Mouse (Mus musculus) MEL (cell line): ENCODE measurements around the gene Ern1. TPM values are rescaled to one million over a fixed set of nuclear protein-coding genes. Genes with fewer than 3 reads are reported as not detected.

ENCODE experiments used
- DNase-seq: peaks from one replicate; pipeline ENCODE4 v3.0.0; 2011; ENCODE audit warnings: low read depth, low spot score
- H3K27ac ChIP-seq: 2 replicates; pipeline ENCODE4 v1.5.1; 2012; ENCODE audit warnings: low read depth, mild to moderate bottlenecking, control low read depth, low read length, moderate library complexity; ENCODE audit not compliant: control insufficient read depth
- H3K27me3 ChIP-seq, 2 experiments: fragments of 150-350 bp in 1 of 2; sonication (generic) in 1 of 2; 2 replicates each; pipeline ENCODE4 v1.6.1; 2012; ENCODE audit warnings: low read length in 2 of 2, mild to moderate bottlenecking in 2 of 2, improper control_type of control experiment in 1 of 2, moderate library complexity in 1 of 2; ENCODE audit not compliant: insufficient read depth in 2 of 2, control insufficient read depth in 1 of 2
- H3K36me3 ChIP-seq, 2 experiments: 2 replicates each; pipeline ENCODE4 v1.6.1; 2012 to 2014; ENCODE audit warnings: low read length in 2 of 2, improper control_type of control experiment in 1 of 2, inconsistent platforms in 1 of 2, mild to moderate bottlenecking in 1 of 2; ENCODE audit not compliant: insufficient read depth in 2 of 2, control insufficient read depth in 1 of 2
- H3K4me1 ChIP-seq, 2 experiments: fragments of 150-350 bp in 1 of 2; sonication (generic) in 1 of 2; 2 replicates each; pipeline ENCODE4 v1.6.1; 2012; ENCODE audit warnings: low read length in 2 of 2, improper control_type of control experiment in 1 of 2, mild to moderate bottlenecking in 1 of 2; ENCODE audit not compliant: insufficient read depth in 2 of 2, control insufficient read depth in 1 of 2
- H3K4me3 ChIP-seq, 2 experiments: fragments of 150-350 bp in 1 of 2; sonication (generic) in 1 of 2; 2 replicates each; pipeline ENCODE4 v1.5.1; 2012; ENCODE audit warnings: low read depth in 2 of 2, low read length in 2 of 2, mild to moderate bottlenecking in 2 of 2, moderate library complexity in 2 of 2, control low read depth in 1 of 2, improper control_type of control experiment in 1 of 2; ENCODE audit not compliant: control insufficient read depth in 1 of 2, insufficient read depth in 1 of 2
- H3K79me2 ChIP-seq: 2 replicates; pipeline ENCODE4 v1.6.1; 2012; ENCODE audit warnings: mild to moderate bottlenecking, low read length, moderate library complexity; ENCODE audit not compliant: control insufficient read depth, poor library complexity, insufficient read depth
- H3K9ac ChIP-seq: 2 replicates; pipeline ENCODE4 v1.6.1; 2012; ENCODE audit warnings: low read depth, mild to moderate bottlenecking, control low read depth, low read length, moderate library complexity; ENCODE audit not compliant: control insufficient read depth, poor library complexity, severe bottlenecking
- H3K9me3 ChIP-seq: fragments of 150-350 bp; sonication (generic); replicated peaks from 2 replicates; pipeline ENCODE4 v1.6.1; 2012; ENCODE audit warnings: mild to moderate bottlenecking, low read length, improper control_type of control experiment, moderate library complexity; ENCODE audit not compliant: insufficient read depth
- BHLHE40 ChIP-seq: IDR thresholded peaks from 2 replicates; pipeline ENCODE4 v1.6.1; 2012; ENCODE audit warnings: low read depth, mild to moderate bottlenecking, inconsistent platforms, low read length, improper control_type of control experiment, borderline replicate concordance
- CHD2 ChIP-seq: IDR thresholded peaks from 2 replicates; pipeline ENCODE4 v1.6.1; 2011; ENCODE audit warnings: low read length, improper control_type of control experiment
- CTCF ChIP-seq, 3 experiments: IDR thresholded peaks in 2 of 3; conservative IDR thresholded peaks in 1 of 3; 2 replicates each; pipeline ENCODE4 v1.5.1; 2011 to 2012; ENCODE audit warnings: low read length in 3 of 3, low read depth in 2 of 3, mild to moderate bottlenecking in 2 of 3, improper control_type of control experiment in 1 of 3, inconsistent platforms in 1 of 3, mixed read lengths in 1 of 3, moderate library complexity in 1 of 3; ENCODE audit not compliant: control insufficient read depth in 1 of 3, insufficient read depth in 1 of 3, poor library complexity in 1 of 3, severe bottlenecking in 1 of 3
- E2F4 ChIP-seq: IDR thresholded peaks from 2 replicates; pipeline ENCODE4 v1.6.1; 2011; ENCODE audit warnings: low read depth, low read length, improper control_type of control experiment, borderline replicate concordance
- ELF1 ChIP-seq: IDR thresholded peaks from 2 replicates; pipeline ENCODE4 v1.6.1; 2014; ENCODE audit warnings: low read depth, mild to moderate bottlenecking, inconsistent platforms, low read length, improper control_type of control experiment, moderate library complexity
- ETS1 ChIP-seq: IDR thresholded peaks from 2 replicates; pipeline ENCODE4 v1.6.1; 2012; ENCODE audit warnings: low read depth, mild to moderate bottlenecking, inconsistent platforms, low read length, improper control_type of control experiment, moderate library complexity
- KAT2A ChIP-seq: conservative IDR thresholded peaks from 2 replicates; pipeline ENCODE4 v1.6.1; 2012; ENCODE audit warnings: low read depth, low read length, improper control_type of control experiment, inconsistent platforms
- MAX ChIP-seq: IDR thresholded peaks from 2 replicates; pipeline ENCODE4 v1.6.1; 2011; ENCODE audit warnings: low read length, improper control_type of control experiment
- MXI1 ChIP-seq: IDR thresholded peaks from 2 replicates; pipeline ENCODE4 v1.6.1; 2011; ENCODE audit warnings: mild to moderate bottlenecking, low read depth, low read length, improper control_type of control experiment
- MYC ChIP-seq: IDR thresholded peaks from 2 replicates; pipeline ENCODE4 v1.6.1; 2011; ENCODE audit warnings: low read depth, mild to moderate bottlenecking, low read length, improper control_type of control experiment, moderate library complexity
- POLR2A ChIP-seq, 2 experiments: IDR thresholded peaks; 2 replicates each; pipeline ENCODE4 v1.6.1; 2011 to 2012; ENCODE audit warnings: low read length in 2 of 2, mild to moderate bottlenecking in 2 of 2, control low read depth in 1 of 2, improper control_type of control experiment in 1 of 2, low read depth in 1 of 2, moderate library complexity in 1 of 2; ENCODE audit not compliant: control insufficient read depth in 1 of 2, insufficient read depth in 1 of 2, poor library complexity in 1 of 2
- POLR2AphosphoS2 ChIP-seq: IDR thresholded peaks from 2 replicates; pipeline ENCODE4 v1.6.1; 2011; ENCODE audit warnings: low read length, improper control_type of control experiment
- SIN3A ChIP-seq: IDR thresholded peaks from 2 replicates; pipeline ENCODE4 v1.6.1; 2012; ENCODE audit warnings: low read length, improper control_type of control experiment, inconsistent platforms
- SMC3 ChIP-seq: IDR thresholded peaks from 2 replicates; pipeline ENCODE4 v1.6.1; 2011; ENCODE audit warnings: low read depth, low read length, improper control_type of control experiment
- USF1 ChIP-seq: IDR thresholded peaks from 2 replicates; pipeline ENCODE4 v1.6.1; 2014; ENCODE audit warnings: low read depth, mild to moderate bottlenecking, inconsistent platforms, low read length, improper control_type of control experiment, moderate library complexity
- ZMIZ1 ChIP-seq: IDR thresholded peaks from 2 replicates; pipeline ENCODE4 v1.6.1; 2012; ENCODE audit warnings: low read depth, mild to moderate bottlenecking, inconsistent platforms, low read length, improper control_type of control experiment, moderate library complexity
- ZNF384 ChIP-seq: IDR thresholded peaks from 2 replicates; pipeline ENCODE4 v1.6.1; 2012; ENCODE audit warnings: low read depth, mild to moderate bottlenecking, inconsistent platforms, low read length, improper control_type of control experiment
- polyA plus RNA-seq, 2 experiments: library from polyadenylated mRNA; stranded (reverse) in 1 of 2; unstranded in 1 of 2; fragments of >175 nt in 1 of 2; fragments of >200 nt in 1 of 2; gene quantifications; 2 replicates each; pipeline versions ENCODE4 v1.2.1 to v1.2.4; 2012; ENCODE audit warnings: low replicate concordance in 2 of 2, low read depth in 1 of 2; ENCODE audit not compliant: insufficient read length in 2 of 2, insufficient read depth in 1 of 2, missing spikeins in 1 of 2
- total RNA-seq: library from RNA; depleted of rRNA; stranded (reverse); fragments of 300-350 nt; gene quantifications from 2 replicates; pipeline ENCODE4 v1.2.3, GENCODE M21; 2012

Ern1 gene
- total and polyA plus RNA-seq, 3 experiments: 4.3 to 5.7 TPM; not detected in 1

GRCm38 (mm10) chr11:106488126-106488561 lies 492 bp upstream of the Ern1 start:
- Histone ChIP-seq H3K9ac (peak overlapping the region; percentile 68), H3K9me3 (no peaks in the 10 kb centered on the region), H3K36me3 (peaks cover 0 to 19% of the 10 kb centered on the region in 2 experiments; a peak in 2 of 4 replicates), H3K4me3 (peak overlapping the region; percentile 57 to 71), H3K79me2 (peaks cover 16% of the 10 kb centered on the region), H3K27me3 (no peaks in the 10 kb centered on the region), H3K27ac (peak overlapping the region; percentile 12), H3K4me1 (peaks cover 6 to 11% of the 10 kb centered on the region in 2 experiments; a peak in 3 of 4 replicates)
- no peak for DNase-seq
- TF ChIP-seq MAX (no peak), POLR2AphosphoS2 (no peak), CHD2 (no peak), POLR2A (IDR thresholded peaks at IDR 0.05; ENCODE audit: control insufficient read depth in 1 of 2, insufficient read depth in 1 of 2, low read depth in 1 of 2, low read length in 2 of 2, poor library complexity in 1 of 2) (no peak; a peak in 1 of 4 replicates), SIN3A (no peak; the same call in 1 of the 2 replicates), ZMIZ1 (no peak), SMC3 (peak; percentile 41), MYC (no peak), CTCF (IDR thresholded peaks at IDR 0.05 in 2 of 3, conservative IDR thresholded peaks at IDR 0.05 in 1 of 3; ENCODE audit: control insufficient read depth in 1 of 3, insufficient read depth in 1 of 3, low read depth in 2 of 3, low read length in 3 of 3, poor library complexity in 1 of 3, severe bottlenecking in 1 of 3) (peak in 2 of 3 experiments; percentile 30 to 36; a peak in 2 of 6 replicates), MXI1 (no peak; the same call in 1 of the 2 replicates)

- H3K79me2 ChIP-seq: peaks cover 16% of the 10 kb centered on the region
- H3K9me3 ChIP-seq: no peaks in the 10 kb centered on the region
- peaks cover 0 to 25% of the 10 kb centered on the region in 2 experiments; a peak in 2 of 4 replicates for H3K36me3 ChIP-seq
- TF ChIP-seq SIN3A: peak; percentile 97
- 0 out of 2 replicates have a peak, but pooled peaks have one; percentile 35 for TF ChIP-seq MYC
- 0 out of 2 replicates have a peak, but pooled peaks have one; percentile 35 for TF ChIP-seq USF1
- peak; percentile 100 for TF ChIP-seq MXI1
- TF ChIP-seq ELF1: no peak
- TF ChIP-seq MAX: peak; percentile 90
- TF ChIP-seq E2F4: no peak
- 0 out of 2 replicates have a peak, but pooled peaks have one; percentile 24 for TF ChIP-seq ETS1
- peak; percentile 96 for TF ChIP-seq BHLHE40
- TF ChIP-seq CTCF (IDR thresholded peaks at IDR 0.05 in 2 of 3, conservative IDR thresholded peaks at IDR 0.05 in 1 of 3; ENCODE audit: control insufficient read depth in 1 of 3, insufficient read depth in 1 of 3, low read depth in 2 of 3, low read length in 3 of 3, poor library complexity in 1 of 3, severe bottlenecking in 1 of 3): peak in 1 of 3 experiments; percentile 6; a peak in 1 of 6 replicates
- TF ChIP-seq ZNF384: peak; percentile 95
- no peak; the same call in 1 of the 2 replicates for TF ChIP-seq KAT2A
- no peaks in the 10 kb centered on the region for H3K27me3 ChIP-seq
- H3K4me3 ChIP-seq: peak overlapping the region; percentile 82 to 97
- peak; percentile 75 for DNase-seq
- peak overlapping the region; percentile 59 for H3K27ac ChIP-seq
- peaks cover 7 to 15% of the 10 kb centered on the region in 2 experiments; a peak in 3 of 4 replicates for H3K4me1 ChIP-seq
- H3K9ac ChIP-seq: peak overlapping the region; percentile 89
These were observed 553 bp downstream of the Ern1 start for GRCm38 (mm10) chr11:106486866-106487732.
